Mouse (Mus musculus) stomach, embryonic 16.5 days (tissue): Measurements from ENCODE around the gene Cdnf. TPM values are rescaled to one million over a fixed set of nuclear protein-coding genes. Genes with fewer than 3 reads are reported as not detected.

Source experiments
- ATAC-seq: fragments of 200-750 bp; cut with Nextera tagmentation; 2 replicates; pipeline ENCODE4 v1.8.0; 2017; ENCODE audit warnings: moderate number of reproducible peaks, moderate TSS enrichment; ENCODE audit not compliant: insufficient read depth, low FRiP score
- H3K27ac ChIP-seq: fragments of 300-500 bp; sonication (generic); 2 replicates; pipeline ENCODE4 v1.5.1; 2014; ENCODE audit warnings: low read length
- H3K27me3 ChIP-seq: fragments of 300-500 bp; sonication (generic); 2 replicates; pipeline ENCODE4 v1.6.1; 2014; ENCODE audit warnings: low read length, control low read depth, mixed read lengths; ENCODE audit not compliant: control insufficient read depth, insufficient read depth
- H3K36me3 ChIP-seq: fragments of 300-500 bp; sonication (generic); 2 replicates; pipeline ENCODE4 v1.6.1; 2014; ENCODE audit warnings: low read length; ENCODE audit not compliant: control insufficient read depth, insufficient read depth
- H3K4me1 ChIP-seq: fragments of 300-500 bp; sonication (generic); 2 replicates; pipeline ENCODE4 v1.6.1; 2014; ENCODE audit warnings: low read length, control low read depth, mixed read lengths; ENCODE audit not compliant: control insufficient read depth, insufficient read depth
- H3K4me2 ChIP-seq: fragments of 300-500 bp; sonication (generic); 2 replicates; pipeline ENCODE4 v1.6.1; 2014; ENCODE audit warnings: low read depth, low read length, mixed read lengths
- H3K4me3 ChIP-seq: fragments of 300-500 bp; sonication (generic); replicated peaks from 2 replicates; pipeline ENCODE4 v1.5.1; 2014; ENCODE audit warnings: mild to moderate bottlenecking, low read length
- H3K9ac ChIP-seq: fragments of 300-500 bp; sonication (generic); 2 replicates; pipeline ENCODE4 v1.6.1; 2014; ENCODE audit warnings: low read length
- H3K9me3 ChIP-seq: fragments of 300-500 bp; sonication (generic); replicated peaks from 2 replicates; pipeline ENCODE4 v1.6.1; 2016; ENCODE audit warnings: low read length, control low read depth; ENCODE audit not compliant: control insufficient read depth
- WGBS: fragments of 180-500 bp; shearing (Covaris S2); extraction: QIAGEN DNeasy Blood & Tissue Kit; methylation state at CpG from one replicate; pipeline ENCODE4 v1.1.7; 2014; 5-methylcytosine and 5-hydroxymethylcytosine counted together
- polyA plus RNA-seq: library from polyadenylated mRNA; unstranded; fragments of >200 nt; fragmentation: Nextera tagmentation; extraction: Ambion mirVana; gene quantifications from 2 replicates; pipeline ENCODE4 v1.2.1, GENCODE M21; 2015

Cdnf gene
- polyA plus RNA-seq, 1 experiment from 2014 or later: 0.15 TPM

DNA sequence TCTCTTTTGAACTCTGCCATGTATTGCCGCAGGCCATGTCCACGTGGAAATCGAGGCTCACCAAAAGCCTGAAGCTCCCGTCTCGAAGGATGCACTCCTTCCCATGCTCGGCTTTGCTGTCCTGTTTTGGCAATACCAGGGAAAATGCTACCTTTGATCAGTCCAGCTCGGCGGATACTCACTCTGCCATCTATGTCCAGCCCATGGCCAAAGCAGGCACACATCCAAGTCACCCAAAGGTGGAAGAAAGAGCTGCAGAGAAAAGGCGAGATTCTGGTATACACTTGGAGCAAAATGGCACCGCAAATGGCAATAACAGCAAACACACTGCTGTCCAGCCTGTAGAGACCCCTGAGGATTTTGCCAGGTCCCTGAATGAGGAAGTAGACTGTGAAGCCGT lies 57.8 kb downstream of the Cdnf start:
- no peak overlapping the region for H3K4me3 ChIP-seq
- H3K4me2 ChIP-seq: no peak overlapping the region
- WGBS: 75% methylated on average over 11 of the region's 11 CpGs
- no peaks in the 10 kb centered on the region for H3K4me1 ChIP-seq
- no peaks in the 10 kb centered on the region for H3K27me3 ChIP-seq
- ATAC-seq: no peak
- H3K27ac ChIP-seq: no peak overlapping the region
- H3K9ac ChIP-seq: no peak overlapping the region
- H3K36me3 ChIP-seq: no peaks in the 10 kb centered on the region
- no peaks in the 10 kb centered on the region for H3K9me3 ChIP-seq

DNA sequence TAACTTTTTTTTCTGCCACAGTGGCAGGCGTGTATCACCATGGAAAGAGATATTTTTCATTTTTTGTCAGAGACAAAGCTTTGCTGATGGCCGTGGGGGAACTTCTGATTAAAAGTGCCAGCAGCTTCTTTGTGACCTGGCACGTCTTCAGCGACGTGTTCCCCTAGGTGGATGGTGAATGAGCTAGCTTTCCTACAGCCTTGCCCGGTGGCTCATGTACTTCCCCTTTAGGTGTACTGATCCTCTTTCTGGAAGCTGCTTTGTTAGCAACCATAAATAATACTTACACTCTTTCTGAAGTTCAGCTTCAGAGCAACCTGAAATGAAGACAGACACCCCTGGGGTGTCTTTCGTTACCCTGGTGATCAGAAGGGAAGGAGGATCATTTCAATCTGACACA lies 61.1 kb downstream of the Cdnf start:
- Histone ChIP-seq H3K9ac (no peak overlapping the region), H3K4me2 (no peak overlapping the region), H3K36me3 (no peaks in the 10 kb centered on the region), H3K27ac (no peak overlapping the region), H3K4me3 (no peak overlapping the region), H3K4me1 (peaks cover 4% of the 10 kb centered on the region; the same call in 1 of the 2 replicates), H3K27me3 (no peaks in the 10 kb centered on the region), H3K9me3 (no peaks in the 10 kb centered on the region)
- no peak for ATAC-seq
- WGBS: 76% methylated on average over 7 of the region's 7 CpGs

DNA sequence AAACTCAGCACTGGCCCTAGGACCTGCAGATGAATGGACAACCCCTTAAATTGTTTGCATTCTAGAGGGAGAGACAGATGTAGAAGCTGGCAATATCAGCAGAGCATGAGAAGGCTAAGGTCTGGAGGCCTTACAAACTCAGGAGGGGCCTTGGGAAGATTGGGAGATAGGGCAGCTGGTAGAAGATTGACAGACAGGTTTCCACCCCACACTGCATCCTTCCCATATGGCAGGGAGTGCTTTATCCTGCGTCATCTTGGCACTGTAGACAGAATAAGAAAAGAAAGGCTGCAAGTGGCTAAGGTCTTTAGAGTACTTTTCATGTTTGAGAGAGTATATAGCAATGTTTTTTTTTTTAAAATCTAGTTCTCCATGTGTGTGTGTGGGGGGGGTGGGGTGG lies 62.3 kb downstream of the Cdnf start:
- Histone ChIP-seq H3K36me3 (no peaks in the 10 kb centered on the region), H3K27me3 (no peaks in the 10 kb centered on the region), H3K27ac (no peak overlapping the region), H3K9ac (no peak overlapping the region), H3K9me3 (no peaks in the 10 kb centered on the region), H3K4me2 (no peak overlapping the region), H3K4me1 (peaks cover 4% of the 10 kb centered on the region; the same call in 1 of the 2 replicates), H3K4me3 (no peak overlapping the region)
- ATAC-seq: no peak
- 68% methylated on average over 1 of the region's 1 CpGs for WGBS

Other genes with a start within 250 kb of the Cdnf start
- gene Nmt2, start 228.8 kb upstream of the Cdnf start, polyA plus RNA-seq: 36.7 and 39.3 TPM in 2 replicates
- gene Rpp38, start 180.4 kb upstream of the Cdnf start, polyA plus RNA-seq: 21.1 and 22.0 TPM in 2 replicates
- 0.96 and 1.1 TPM in 2 replicates for gene Acbd7, start 176.9 kb upstream of the Cdnf start, polyA plus RNA-seq
- gene Olah, start 115.8 kb upstream of the Cdnf start, polyA plus RNA-seq: not detected in 2 replicates
- 0.37 and 1.1 TPM in 2 replicates for gene Meig1, start 90.4 kb upstream of the Cdnf start, polyA plus RNA-seq
- 5.9 and 6.2 TPM in 2 replicates for gene Dclre1c, start 88.9 kb upstream of the Cdnf start, polyA plus RNA-seq
- 6.2 and 7.2 TPM in 2 replicates for gene Suv39h2, start 38.0 kb upstream of the Cdnf start, polyA plus RNA-seq
- 4.0 and 4.2 TPM in 2 replicates for gene Gm45902, start 240 bp upstream of the Cdnf start, polyA plus RNA-seq
- gene Hspa14, start 216 bp upstream of the Cdnf start, polyA plus RNA-seq: 84.2 and 90.2 TPM in 2 replicates
- gene Fam107b, start 57.5 kb downstream of the Cdnf start, polyA plus RNA-seq: 42.2 and 47.0 TPM in 2 replicates